Mouse (Mus musculus) stomach, embryonic 16.5 days (tissue): ENCODE results near the gene Gm12830. TPM values are rescaled to one million over a fixed set of nuclear protein-coding genes. Genes with fewer than 3 reads are reported as not detected.

ENCODE experiments used
- ATAC-seq: fragments of 200-750 bp; cut with Nextera tagmentation; 2 replicates; pipeline ENCODE4 v1.8.0; 2017; ENCODE audit warnings: moderate number of reproducible peaks, moderate TSS enrichment; ENCODE audit not compliant: insufficient read depth, low FRiP score
- H3K27ac ChIP-seq: fragments of 300-500 bp; sonication (generic); 2 replicates; pipeline ENCODE4 v1.5.1; 2014; ENCODE audit warnings: low read length
- H3K27me3 ChIP-seq: fragments of 300-500 bp; sonication (generic); 2 replicates; pipeline ENCODE4 v1.6.1; 2014; ENCODE audit warnings: low read length, control low read depth, mixed read lengths; ENCODE audit not compliant: control insufficient read depth, insufficient read depth
- H3K36me3 ChIP-seq: fragments of 300-500 bp; sonication (generic); 2 replicates; pipeline ENCODE4 v1.6.1; 2014; ENCODE audit warnings: low read length; ENCODE audit not compliant: control insufficient read depth, insufficient read depth
- H3K4me1 ChIP-seq: fragments of 300-500 bp; sonication (generic); 2 replicates; pipeline ENCODE4 v1.6.1; 2014; ENCODE audit warnings: low read length, control low read depth, mixed read lengths; ENCODE audit not compliant: control insufficient read depth, insufficient read depth
- H3K4me2 ChIP-seq: fragments of 300-500 bp; sonication (generic); 2 replicates; pipeline ENCODE4 v1.6.1; 2014; ENCODE audit warnings: low read depth, low read length, mixed read lengths
- H3K4me3 ChIP-seq: fragments of 300-500 bp; sonication (generic); replicated peaks from 2 replicates; pipeline ENCODE4 v1.5.1; 2014; ENCODE audit warnings: mild to moderate bottlenecking, low read length
- H3K9ac ChIP-seq: fragments of 300-500 bp; sonication (generic); 2 replicates; pipeline ENCODE4 v1.6.1; 2014; ENCODE audit warnings: low read length
- H3K9me3 ChIP-seq: fragments of 300-500 bp; sonication (generic); replicated peaks from 2 replicates; pipeline ENCODE4 v1.6.1; 2016; ENCODE audit warnings: low read length, control low read depth; ENCODE audit not compliant: control insufficient read depth
- WGBS: fragments of 180-500 bp; shearing (Covaris S2); extraction: QIAGEN DNeasy Blood & Tissue Kit; methylation state at CpG from one replicate; pipeline ENCODE4 v1.1.7; 2014; 5-methylcytosine and 5-hydroxymethylcytosine counted together
- polyA plus RNA-seq: library from polyadenylated mRNA; unstranded; fragments of >200 nt; fragmentation: Nextera tagmentation; extraction: Ambion mirVana; gene quantifications from 2 replicates; pipeline ENCODE4 v1.2.1, GENCODE M21; 2015

Gm12830 gene
- polyA plus RNA-seq, 1 experiment from 2014 or later = not detected

DNA sequence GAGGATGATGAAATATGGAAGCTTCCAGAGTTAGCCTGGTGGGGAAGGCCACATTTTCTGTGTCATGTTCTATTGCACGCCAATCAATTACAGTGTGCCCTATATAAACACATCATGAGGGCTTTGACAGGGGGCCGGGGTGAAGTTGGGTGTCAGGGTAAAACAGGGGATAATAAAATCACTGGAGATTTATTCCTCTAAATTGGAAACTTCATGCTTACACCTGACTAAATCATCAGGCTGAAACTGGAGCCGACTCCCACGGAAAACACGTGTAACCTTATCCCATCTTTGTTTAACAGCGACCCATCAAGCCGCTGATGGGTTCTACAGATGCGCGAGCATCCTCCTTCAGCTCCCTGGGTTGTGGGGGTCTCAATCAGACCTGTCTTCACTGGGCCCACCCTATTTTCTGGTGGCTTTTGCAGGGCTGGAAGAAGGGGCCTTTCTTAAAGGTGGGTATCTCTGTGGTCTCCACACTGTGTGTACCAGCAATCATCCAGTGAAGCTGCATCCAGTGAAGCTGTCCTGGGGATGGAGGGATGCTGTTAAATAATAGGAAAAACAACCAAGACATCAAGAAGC, 19.9 kb downstream of the Gm12830 start:
- no peak overlapping the region for H3K4me2 ChIP-seq
- peaks cover 25% of the 10 kb centered on the region for H3K27me3 ChIP-seq
- ATAC-seq = no peak
- H3K36me3 ChIP-seq = no peaks in the 10 kb centered on the region
- H3K9ac ChIP-seq = no peak overlapping the region
- H3K4me3 ChIP-seq = no peak overlapping the region
- no peak overlapping the region for H3K27ac ChIP-seq
- H3K4me1 ChIP-seq = no peaks in the 10 kb centered on the region; the same call in 1 of the 2 replicates
- no peaks in the 10 kb centered on the region for H3K9me3 ChIP-seq
- 43% methylated on average over 9 of the region's 9 CpGs for WGBS

DNA sequence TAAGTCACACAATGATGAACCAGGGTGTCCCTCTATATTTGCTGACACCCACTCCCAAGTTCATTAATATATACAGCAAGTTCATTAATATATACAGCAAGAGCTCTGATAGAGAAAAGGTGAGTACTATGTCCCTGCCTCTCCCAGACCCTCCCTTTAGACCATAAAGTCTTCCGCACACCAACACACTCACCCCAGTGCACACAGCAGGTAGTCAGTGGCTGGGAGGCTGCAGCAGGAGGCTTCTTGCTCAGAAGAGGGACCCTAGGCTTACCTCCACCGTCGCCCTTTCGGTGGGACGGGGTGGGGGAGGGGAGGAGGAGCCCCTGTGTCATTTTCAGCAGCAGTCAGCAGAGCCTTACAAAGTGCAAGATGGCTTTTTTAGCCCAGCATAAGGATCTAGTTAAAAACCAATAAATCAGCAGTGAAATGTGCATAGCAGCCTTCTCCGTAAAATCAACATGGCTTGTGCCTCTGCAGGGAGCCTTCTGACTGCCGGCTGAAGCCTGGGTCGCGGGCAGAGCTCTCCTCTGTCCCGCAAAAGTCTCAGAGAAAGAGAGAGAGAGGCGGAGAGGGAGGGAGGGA, 20.9 kb downstream of the Gm12830 start:
- H3K9ac ChIP-seq = no peak overlapping the region
- H3K27ac ChIP-seq = no peak overlapping the region
- ATAC-seq = no peak
- no peaks in the 10 kb centered on the region for H3K36me3 ChIP-seq
- no peak overlapping the region for H3K4me3 ChIP-seq
- peaks cover 25% of the 10 kb centered on the region for H3K27me3 ChIP-seq
- H3K4me1 ChIP-seq = no peaks in the 10 kb centered on the region; the same call in 1 of the 2 replicates
- H3K9me3 ChIP-seq = no peaks in the 10 kb centered on the region
- H3K4me2 ChIP-seq = no peak overlapping the region
- WGBS = 14% methylated on average over 10 of the region's 11 CpGs

DNA sequence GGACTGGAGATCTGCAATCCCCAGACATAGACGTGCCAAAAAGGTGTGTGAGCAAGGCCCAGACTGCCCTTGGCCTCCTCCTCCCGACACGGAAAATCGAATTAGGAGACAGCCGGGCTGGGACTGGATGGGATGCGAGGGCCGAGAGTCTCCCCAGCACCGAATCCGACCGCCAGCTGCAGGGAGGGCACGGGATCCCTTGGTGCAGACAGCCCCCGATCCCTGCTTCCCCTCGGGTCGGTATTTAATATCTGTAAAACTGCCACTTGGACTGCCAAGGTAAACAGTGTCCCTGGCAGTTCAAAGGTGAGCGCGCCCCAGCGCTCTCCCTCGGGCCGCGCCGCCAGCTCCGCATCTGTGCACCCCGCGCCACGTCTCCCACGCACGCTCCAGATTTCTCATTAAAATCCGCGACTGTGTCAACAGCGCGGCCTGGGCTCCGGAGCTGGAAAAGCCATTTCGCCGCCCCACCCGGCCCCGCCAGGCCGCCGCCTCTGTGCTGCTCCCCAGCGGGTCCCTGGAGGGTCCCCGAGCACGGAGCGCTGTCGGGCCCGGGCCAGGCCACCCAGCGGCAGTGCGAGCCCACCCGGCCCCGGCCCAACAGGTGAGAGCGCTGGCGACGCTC, 21.7 kb downstream of the Gm12830 start:
- Histone ChIP-seq H3K4me3 (peak overlapping the region; percentile 44), H3K27ac (no peak overlapping the region), H3K9ac (peak overlapping the region; percentile 63), H3K4me1 (no peaks in the 10 kb centered on the region; the same call in 1 of the 2 replicates), H3K36me3 (no peaks in the 10 kb centered on the region), H3K4me2 (peak overlapping the region; percentile 70), H3K27me3 (peaks cover 25% of the 10 kb centered on the region), H3K9me3 (0 out of 2 replicates have a peak, but pooled peaks cover 1% of the 10 kb centered on the region)
- ATAC-seq = peak; percentile 63; the same call in 1 of the 2 replicates
- 1% methylated on average over 51 of the region's 51 CpGs for WGBS

DNA sequence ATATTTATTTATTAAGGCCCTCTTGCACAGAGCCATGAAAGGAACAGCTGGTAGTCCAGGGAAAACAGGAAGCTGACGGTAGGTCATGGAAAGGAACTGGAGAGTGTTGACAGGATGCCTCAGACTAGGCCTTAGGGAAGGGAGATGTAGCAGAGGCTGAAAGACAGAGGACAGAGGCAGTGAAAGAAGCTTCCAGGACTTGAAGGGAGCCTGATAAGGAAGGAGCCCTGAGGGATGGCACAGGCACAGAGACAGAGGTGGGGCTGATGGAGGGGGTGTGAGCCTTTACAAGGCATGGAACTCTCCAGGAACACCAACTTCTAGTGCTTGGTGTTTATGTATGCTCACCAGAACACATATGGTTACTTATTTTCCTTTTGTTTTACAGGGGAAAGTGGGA, 23.1 kb downstream of the Gm12830 start:
- no peak for ATAC-seq
- H3K27me3 ChIP-seq = peaks cover 25% of the 10 kb centered on the region
- H3K9ac ChIP-seq = no peak overlapping the region
- H3K9me3 ChIP-seq = 0 out of 2 replicates have a peak, but pooled peaks cover 3% of the 10 kb centered on the region
- no peaks in the 10 kb centered on the region; the same call in 1 of the 2 replicates for H3K4me1 ChIP-seq
- 76% methylated on average over 1 of the region's 1 CpGs for WGBS
- H3K4me2 ChIP-seq = no peak overlapping the region
- H3K4me3 ChIP-seq = no peak overlapping the region
- no peak overlapping the region for H3K27ac ChIP-seq
- no peaks in the 10 kb centered on the region for H3K36me3 ChIP-seq

DNA sequence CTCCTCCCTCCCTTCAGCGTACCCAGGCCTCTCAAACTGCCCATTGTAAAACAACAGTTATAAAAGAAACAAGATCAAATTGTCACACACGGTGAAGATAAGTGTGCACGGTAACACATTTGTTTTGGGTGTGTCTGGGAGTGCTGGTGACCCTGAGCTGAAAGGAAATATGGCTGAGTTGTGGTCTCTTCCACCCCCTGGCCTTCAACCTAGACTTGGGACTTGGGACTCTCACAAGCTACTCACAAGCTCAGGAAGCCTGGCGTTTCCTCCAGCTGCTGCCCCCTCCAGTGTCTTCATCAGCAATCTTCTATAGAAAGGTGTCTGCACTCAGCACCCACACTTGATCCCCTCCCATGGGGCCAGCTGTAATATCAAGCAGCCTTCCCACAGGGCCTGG, 24.1 kb downstream of the Gm12830 start:
- Histone ChIP-seq H3K27ac (no peak overlapping the region), H3K36me3 (no peaks in the 10 kb centered on the region), H3K27me3 (peaks cover 25% of the 10 kb centered on the region), H3K4me3 (no peak overlapping the region), H3K9me3 (0 out of 2 replicates have a peak, but pooled peaks cover 3% of the 10 kb centered on the region), H3K4me2 (no peak overlapping the region), H3K9ac (no peak overlapping the region), H3K4me1 (no peaks in the 10 kb centered on the region; the same call in 1 of the 2 replicates)
- no peak for ATAC-seq
- WGBS = 47% methylated on average over 4 of the region's 4 CpGs

DNA sequence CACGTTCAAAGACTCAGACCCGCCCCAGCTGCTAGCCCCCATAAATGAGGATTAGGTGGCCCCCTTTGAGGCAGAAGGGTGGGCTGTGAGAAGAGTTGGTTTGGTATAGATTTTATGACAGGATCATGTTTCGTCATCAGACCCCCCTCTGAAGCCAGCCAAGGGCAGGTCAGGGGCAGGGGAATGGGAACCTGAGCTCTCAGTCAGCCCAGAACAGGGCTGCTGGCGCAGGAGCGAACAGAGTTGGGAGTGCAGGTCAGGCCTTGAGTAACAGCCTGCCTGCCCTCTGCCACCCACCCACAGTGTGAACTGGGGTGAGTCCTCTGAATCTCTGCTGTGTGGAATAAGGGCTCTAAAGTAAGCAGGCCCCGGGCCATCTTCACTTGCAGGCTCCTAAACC, 25.2 kb downstream of the Gm12830 start:
- 75% methylated on average over 6 of the region's 6 CpGs for WGBS
- no peak overlapping the region for H3K4me3 ChIP-seq
- no peak overlapping the region for H3K27ac ChIP-seq
- no peak overlapping the region for H3K4me2 ChIP-seq
- no peak for ATAC-seq
- H3K27me3 ChIP-seq = peaks cover 17% of the 10 kb centered on the region
- 0 out of 2 replicates have a peak, but pooled peaks cover 3% of the 10 kb centered on the region for H3K9me3 ChIP-seq
- H3K36me3 ChIP-seq = no peaks in the 10 kb centered on the region
- H3K4me1 ChIP-seq = no peaks in the 10 kb centered on the region; the same call in 1 of the 2 replicates
- H3K9ac ChIP-seq = no peak overlapping the region

DNA sequence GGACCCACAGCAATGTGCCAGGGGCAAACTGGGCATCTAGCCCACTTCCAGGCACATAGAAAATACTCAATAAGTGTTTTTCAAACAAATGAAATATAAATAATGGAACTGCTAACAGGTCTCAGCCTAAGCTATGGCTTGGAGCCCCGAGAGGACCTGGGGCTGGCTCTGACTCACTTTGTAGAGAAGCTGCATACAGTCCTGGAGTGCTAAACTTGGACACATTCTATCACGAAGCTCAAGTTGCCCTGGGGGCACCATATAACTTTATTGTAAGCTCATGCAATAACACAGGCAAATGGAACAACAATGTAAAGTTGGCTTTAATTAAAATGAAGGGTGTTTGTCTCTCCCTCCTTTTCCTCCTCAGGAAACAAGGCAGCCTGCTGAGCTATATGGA, 32.4 kb downstream of the Gm12830 start:
- Histone ChIP-seq H3K9me3 (no peaks in the 10 kb centered on the region), H3K4me1 (no peaks in the 10 kb centered on the region), H3K4me2 (no peak overlapping the region), H3K36me3 (no peaks in the 10 kb centered on the region), H3K27me3 (no peaks in the 10 kb centered on the region), H3K9ac (no peak overlapping the region), H3K4me3 (no peak overlapping the region), H3K27ac (no peak overlapping the region)
- WGBS = 72% methylated on average over 2 of the region's 2 CpGs
- ATAC-seq = no peak

DNA sequence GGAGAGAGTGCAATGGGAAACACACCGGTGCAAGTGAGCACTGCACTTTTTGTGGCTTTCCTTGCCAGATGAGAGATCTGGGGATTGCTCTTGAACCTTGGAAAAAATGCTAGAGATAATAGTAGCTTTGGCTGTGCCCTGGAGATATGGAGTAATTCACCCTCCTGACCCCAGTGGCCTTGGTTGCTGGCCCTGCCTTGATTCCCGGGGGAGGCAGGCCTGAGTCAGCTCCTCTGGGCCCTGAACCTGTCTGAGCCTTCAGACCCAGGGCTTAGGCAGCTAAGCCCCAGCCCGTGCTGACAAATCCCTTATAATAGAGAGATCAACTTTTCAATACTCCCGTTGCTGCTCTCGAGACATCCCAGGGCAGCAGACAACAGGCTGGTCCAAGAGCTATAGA, 36.9 kb downstream of the Gm12830 start:
- Histone ChIP-seq H3K27me3 (no peaks in the 10 kb centered on the region), H3K4me2 (no peak overlapping the region), H3K4me1 (no peaks in the 10 kb centered on the region), H3K36me3 (no peaks in the 10 kb centered on the region), H3K9me3 (no peaks in the 10 kb centered on the region), H3K9ac (no peak overlapping the region), H3K4me3 (no peak overlapping the region), H3K27ac (no peak overlapping the region)
- 52% methylated on average over 5 of the region's 5 CpGs for WGBS
- ATAC-seq = no peak

DNA sequence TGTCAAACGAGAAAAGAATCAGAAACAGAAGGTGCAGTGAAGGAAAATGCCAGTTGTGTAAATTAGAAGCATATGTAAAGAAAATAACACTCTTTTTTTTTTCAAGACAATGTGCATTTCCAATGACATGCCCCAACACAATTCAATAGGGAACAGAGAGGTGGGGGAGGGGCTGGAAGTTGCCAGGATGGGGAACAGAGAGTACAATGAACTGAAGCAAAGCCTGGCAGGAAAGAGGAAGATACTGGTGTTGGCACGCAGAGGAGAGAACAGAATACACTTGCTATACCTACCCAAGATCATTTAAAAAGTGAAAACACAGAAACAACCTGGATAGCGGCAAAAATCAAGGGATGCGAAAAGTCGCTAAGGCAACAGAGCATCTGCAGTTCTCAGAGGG, 41.6 kb downstream of the Gm12830 start:
- no peak overlapping the region for H3K27ac ChIP-seq
- no peak overlapping the region for H3K9ac ChIP-seq
- H3K4me2 ChIP-seq = no peak overlapping the region
- 85% methylated on average over 5 of the region's 5 CpGs for WGBS
- H3K36me3 ChIP-seq = no peaks in the 10 kb centered on the region
- no peak overlapping the region for H3K4me3 ChIP-seq
- no peaks in the 10 kb centered on the region for H3K9me3 ChIP-seq
- no peaks in the 10 kb centered on the region for H3K27me3 ChIP-seq
- H3K4me1 ChIP-seq = no peaks in the 10 kb centered on the region
- ATAC-seq = no peak
